Mouse (Mus musculus) CH12.LX (cell line): ENCODE results near the gene Lbp. TPM values are rescaled to one million over a fixed set of nuclear protein-coding genes. Genes with fewer than 3 reads are reported as not detected.

Experiments
- DNase-seq: peaks from one replicate; pipeline ENCODE4 v3.0.0-alpha.2; 2013; ENCODE audit errors: extremely low read depth
- H3K27ac ChIP-seq: 2 replicates; pipeline ENCODE4 v1.5.1; 2012; ENCODE audit warnings: low read depth, mild to moderate bottlenecking, control low read depth, moderate library complexity; ENCODE audit not compliant: insufficient read depth
- H3K27me3 ChIP-seq: replicated peaks from 2 replicates; pipeline ENCODE3; 2012; ENCODE audit warnings: inconsistent platforms
- H3K36me3 ChIP-seq, 2 experiments: replicated peaks in 1 of 2; 2 replicates each; pipeline versions ENCODE3 to v1.6.1; 2012; ENCODE audit warnings: inconsistent platforms in 1 of 2, low read length in 1 of 2, mild to moderate bottlenecking in 1 of 2, mixed read lengths in 1 of 2, moderate library complexity in 1 of 2; ENCODE audit not compliant: control insufficient read depth in 1 of 2, insufficient read depth in 1 of 2
- H3K4me1 ChIP-seq, 2 experiments: 2 replicates each; pipeline ENCODE4 v1.6.1; 2012; ENCODE audit warnings: inconsistent platforms in 1 of 2, moderate library complexity in 1 of 2; ENCODE audit not compliant: insufficient read depth in 2 of 2, control insufficient read depth in 1 of 2
- H3K4me2 ChIP-seq: 2 replicates; pipeline ENCODE4 v1.6.1; 2012; ENCODE audit warnings: low read depth, mild to moderate bottlenecking, control low read depth; ENCODE audit not compliant: poor library complexity, insufficient read depth, severe bottlenecking
- H3K4me3 ChIP-seq, 3 experiments: fragments of 150-350 bp in 1 of 3; sonication (generic) in 1 of 3; replicated peaks in 1 of 3; 2 replicates each; pipeline versions ENCODE3 to v1.5.1; 2011 to 2012; ENCODE audit warnings: low read depth in 2 of 3, low read length in 2 of 3, mild to moderate bottlenecking in 2 of 3, moderate library complexity in 2 of 3, control low read depth in 1 of 3, improper control_type of control experiment in 1 of 3, inconsistent platforms in 1 of 3, mixed read lengths in 1 of 3; ENCODE audit not compliant: poor library complexity in 1 of 3
- H3K79me2 ChIP-seq: replicated peaks from 2 replicates; pipeline ENCODE4 v1.6.1; 2012; ENCODE audit warnings: mild to moderate bottlenecking, moderate library complexity; ENCODE audit not compliant: control insufficient read depth, poor library complexity, insufficient read depth, severe bottlenecking; ENCODE audit errors: extremely low read depth
- H3K9ac ChIP-seq: 2 replicates; pipeline ENCODE4 v1.6.1; 2012; ENCODE audit warnings: low read depth, mild to moderate bottlenecking, control low read depth, moderate library complexity; ENCODE audit not compliant: insufficient read depth
- H3K9me3 ChIP-seq: replicated peaks from 2 replicates; pipeline ENCODE3; 2012; ENCODE audit warnings: low read length, inconsistent platforms, mixed read lengths
- CHD2 ChIP-seq: IDR thresholded peaks from 2 replicates; pipeline ENCODE4 v1.6.1; 2011; ENCODE audit warnings: low read length, improper control_type of control experiment
- CTCF ChIP-seq, 2 experiments: IDR thresholded peaks in 1 of 2; conservative IDR thresholded peaks in 1 of 2; 2 replicates each; pipeline ENCODE4 v1.5.1; 2011 to 2012; ENCODE audit warnings: low read depth in 2 of 2, low read length in 2 of 2, improper control_type of control experiment in 1 of 2, inconsistent platforms in 1 of 2, mild to moderate bottlenecking in 1 of 2, moderate library complexity in 1 of 2
- ELF1 ChIP-seq: IDR thresholded peaks from 2 replicates; pipeline ENCODE4 v1.6.1; 2014; ENCODE audit warnings: low read depth, mild to moderate bottlenecking, inconsistent platforms, low read length, improper control_type of control experiment
- IRF4 ChIP-seq: IDR thresholded peaks from 2 replicates; pipeline ENCODE4 v1.6.1; 2014; ENCODE audit warnings: low read depth, mild to moderate bottlenecking, inconsistent platforms, low read length, improper control_type of control experiment
- JUN ChIP-seq: IDR thresholded peaks from 2 replicates; pipeline ENCODE4 v1.6.1; 2011; ENCODE audit warnings: low read depth, mild to moderate bottlenecking, low read length, improper control_type of control experiment, moderate library complexity; ENCODE audit not compliant: insufficient read depth
- MAFK ChIP-seq: IDR thresholded peaks from 2 replicates; pipeline ENCODE4 v1.6.1; 2011; ENCODE audit warnings: low read length, improper control_type of control experiment; ENCODE audit not compliant: insufficient replicate concordance
- MEF2A ChIP-seq: IDR thresholded peaks from 2 replicates; pipeline ENCODE4 v1.6.1; 2014; ENCODE audit warnings: low read depth, mild to moderate bottlenecking, inconsistent platforms, low read length, improper control_type of control experiment, borderline replicate concordance
- MYC ChIP-seq: IDR thresholded peaks from 2 replicates; pipeline ENCODE4 v1.6.1; 2011; ENCODE audit warnings: low read depth, mild to moderate bottlenecking, improper control_type of control experiment, low read length
- NRF1 ChIP-seq: IDR thresholded peaks from 2 replicates; pipeline ENCODE4 v1.6.1; 2014; ENCODE audit warnings: low read depth, mild to moderate bottlenecking, inconsistent platforms, low read length, improper control_type of control experiment, moderate library complexity
- POLR2A ChIP-seq: IDR thresholded peaks from 2 replicates; pipeline ENCODE4 v1.6.1; 2011; ENCODE audit warnings: low read depth, mild to moderate bottlenecking, improper control_type of control experiment, low read length
- POLR2AphosphoS2 ChIP-seq: IDR thresholded peaks from 2 replicates; pipeline ENCODE4 v1.6.1; 2011; ENCODE audit warnings: low read depth, low read length, improper control_type of control experiment
- RAD21 ChIP-seq: IDR thresholded peaks from 2 replicates; pipeline ENCODE4 v1.6.1; 2011; ENCODE audit warnings: low read depth, mild to moderate bottlenecking, low read length, improper control_type of control experiment, moderate library complexity
- ZC3H11A ChIP-seq: IDR thresholded peaks from 2 replicates; pipeline ENCODE4 v1.6.1; 2012; ENCODE audit warnings: low read depth, mild to moderate bottlenecking, inconsistent platforms, low read length, improper control_type of control experiment
- ZKSCAN1 ChIP-seq: IDR thresholded peaks from 2 replicates; pipeline ENCODE4 v1.6.1; 2012; ENCODE audit warnings: low read depth, inconsistent platforms, low read length, improper control_type of control experiment, borderline replicate concordance
- dilution Hi-C: fragments of 300-500 bp; cut with MboI; formaldehyde crosslinking; loops from 2 replicates; pipeline ENCODE4 v1.14.3; 2020; ENCODE audit warnings: low sequenced_read_pairs; ENCODE audit not compliant: extremely low pct_unique_long_range_greater_than_20kb, extremely low pct_ligation_motif_present
- in situ Hi-C: fragments of 300-500 bp; cut with MboI; formaldehyde crosslinking; loops from 3 replicates; pipeline ENCODE4 v1.14.3; 2019; ENCODE audit warnings: low sequenced_read_pairs, low pct_ligation_motif_present, low pct_unique_long_range_greater_than_20kb, mixed read lengths
- polyA plus RNA-seq: library from polyadenylated mRNA; unstranded; fragments of >175 nt; gene quantifications from 2 replicates; pipeline ENCODE4 v1.2.1, GENCODE M21; 2012; ENCODE audit warnings: low read depth; ENCODE audit not compliant: insufficient read length
- total RNA-seq, 2 experiments: library from RNA; depleted of rRNA; stranded (reverse); fragments of 300-350 nt in 1 of 2; fragments of >200 nt in 1 of 2; gene quantifications; 2 replicates each; pipeline ENCODE4 v1.2.3; 2012 to 2014

The Lbp gene
- total and polyA plus RNA-seq, 3 experiments, result 0.04 to 0.27 TPM; not detected in 1

GRCm38 (mm10) chr2:158273646-158274045 lies 32.6 kb upstream of the Lbp start:
- Histone ChIP-seq H3K9ac (no peak overlapping the region), H3K4me1 (peaks cover 0 to 22% of the 10 kb centered on the region in 2 experiments; a peak in 2 of 4 replicates), H3K27ac (no peak overlapping the region), H3K4me2 (no peak overlapping the region), H3K36me3 (no peaks in the 10 kb centered on the region), H3K27me3 (peaks cover 12% of the 10 kb centered on the region), H3K4me3 (no peak overlapping the region), H3K79me2 (no peaks in the 10 kb centered on the region), H3K9me3 (no peaks in the 10 kb centered on the region)
- DNase-seq, result no peak
- in situ Hi-C loops (no loop called here), dilution Hi-C loops (no loop called here)
- TF ChIP-seq IRF4 (no peak), ZC3H11A (no peak)
- TF ChIP-seq, all 38 proteins: peak for 0

- H3K9me3 ChIP-seq, result no peaks in the 10 kb centered on the region
These were observed 30.9 kb upstream of the Lbp start for GRCm38 (mm10) chr2:158275349-158275748.

GRCm38 (mm10) chr2:158275811-158276210 lies 30.5 kb upstream of the Lbp start:
- dilution Hi-C loops (no loop called here), in situ Hi-C loops (no loop called here)
- no peak overlapping the region for H3K4me2 ChIP-seq
- no peaks in the 10 kb centered on the region for H3K36me3 ChIP-seq
- no peaks in the 10 kb centered on the region for H3K79me2 ChIP-seq
- no peak overlapping the region for H3K27ac ChIP-seq
- DNase-seq, result no peak
- no peaks in the 10 kb centered on the region for H3K9me3 ChIP-seq
- TF ChIP-seq MAFK (no peak), POLR2AphosphoS2 (no peak), MYC (no peak), MEF2A (no peak), POLR2A (no peak), RAD21 (no peak), ZKSCAN1 (no peak)
- H3K4me3 ChIP-seq, result no peak overlapping the region
- peaks cover 2% of the 10 kb centered on the region for H3K27me3 ChIP-seq
- peaks cover 0 to 22% of the 10 kb centered on the region in 2 experiments; a peak in 2 of 4 replicates for H3K4me1 ChIP-seq
- H3K9ac ChIP-seq, result no peak overlapping the region

More at GRCm38 (mm10) chr2:158275349-158275748, 30.9 kb upstream of the Lbp start:
- Histone ChIP-seq H3K36me3 (no peaks in the 10 kb centered on the region), H3K9ac (no peak overlapping the region), H3K27ac (no peak overlapping the region), H3K4me2 (no peak overlapping the region), H3K4me1 (peaks cover 0 to 22% of the 10 kb centered on the region in 2 experiments; a peak in 2 of 4 replicates), H3K79me2 (no peaks in the 10 kb centered on the region), H3K4me3 (no peak overlapping the region), H3K27me3 (peaks cover 5% of the 10 kb centered on the region)
- in situ Hi-C loops (no loop called here), dilution Hi-C loops (no loop called here)
- no peak for DNase-seq
- TF ChIP-seq ELF1 (no peak), CTCF (conservative IDR thresholded peaks at IDR 0.05 in 1 of 2, IDR thresholded peaks at IDR 0.05 in 1 of 2; ENCODE audit: low read depth in 2 of 2, low read length in 2 of 2) (peak in 1 of 2 experiments; percentile 44; a peak in 2 of 4 replicates), CHD2 (no peak), JUN (no peak), NRF1 (no peak)
